13 mouse cellular contexts compared by ENCODE assay signal in genomic region chr13:37760013-37760342, GRCm38 (mm10). TPM values are rescaled to one million over a fixed set of nuclear protein-coding genes. Genes with fewer than 3 reads are reported as not detected.
DNase-seq lines count a peak whose midpoint lies in the region; ATAC-seq lines count a peak whose summit lies in the region.
"Had no signal": no experiment of that assay in that cellular context is flagged by ENCODE, and none has a peak within 500 bp of the region (broad histone marks: within the 10 kb centered on the region; RNA-seq: fewer than 3 reads in every experiment).

No protein-coding gene starts in this region.

- peak; percentile 87 for ATAC-seq in liver, embryonic 12.5 days

- 0% methylated on average over 3 of the region's 3 CpGs for WGBS in liver, embryonic 12.5 days (ENCODE audit: insufficient replicate concordance)

- H3K4me1 ChIP-seq in liver, embryonic 12.5 days, result peaks cover 51% of the 10 kb centered on the region

- no peaks in the 10 kb centered on the region for H3K36me3 ChIP-seq in liver, embryonic 12.5 days

- H3K9me3 ChIP-seq in liver, embryonic 12.5 days (replicated peaks), result no peaks in the 10 kb centered on the region

- peak overlapping the region; percentile 54 for H3K4me2 ChIP-seq in liver, embryonic 12.5 days
- H3K4me2 ChIP-seq: hindbrain, embryonic 14.5 days had no signal

- no peak overlapping the region for H3K4me3 ChIP-seq in liver, embryonic 12.5 days

- intact Hi-C loops in gastrocnemius, postnatal 36 days (cut with DNase I), result no loop called here

- H3K9ac ChIP-seq in liver, embryonic 12.5 days, result no peak overlapping the region
- H3K9ac ChIP-seq: hindbrain, embryonic 14.5 days had no signal

- peak; percentile 13 to 32 for DNase-seq in spleen, postnatal 36 days (ENCODE audit: low spot score in 2 of 2)
- DNase-seq in spleen, adult 18-20 months, result no peak
- peak; percentile 23 for DNase-seq in c-Kit-positive CD71-negative TER-119-negative erythroid progenitor cells, embryonic 14.5 days (ENCODE audit: low read depth)
- no peak for DNase-seq in kidney, postnatal 4 days
- no peak for DNase-seq in gastrocnemius, postnatal 25 days
- no peak for DNase-seq in gastrocnemius, postnatal 36 days
- DNase-seq: adrenal gland, adult 2 months; cerebellum, adult 9-10 months; midbrain, embryonic 14.5 days; right cerebral cortex, postnatal 14 days had no signal

- H3K27me3 ChIP-seq in liver, embryonic 12.5 days (replicated peaks), result no peaks in the 10 kb centered on the region

- H3K27ac ChIP-seq in liver, embryonic 12.5 days, result peak overlapping the region; percentile 75
- H3K27ac ChIP-seq: hindbrain, embryonic 14.5 days; kidney, postnatal 0 days had no signal

RNA-seq across cellular contexts. Expression of gene Rreb1, which starts 18.2 kb away (rescaled TPM):
- 8.8 and 10.2 TPM in 2 replicates for polyA plus RNA-seq in liver, embryonic 12.5 days (2016; fragmentation: Nextera tagmentation; extraction: Ambion mirVana)
- 10 to 100 TPM; 23.5 to 24.0 TPM for total RNA-seq in gastrocnemius, postnatal 25 days (2021)
- 10 to 100 TPM; 16.1 to 22.5 TPM for total RNA-seq in gastrocnemius, postnatal 36 days (2021)

Comparison
In these comparisons a context has a peak if more than half of its experiments do, and no peak if none do; other contexts are left out.
1. DNase-seq: peak in spleen, postnatal 36 days (2 of 2) and c-Kit-positive CD71-negative TER-119-negative erythroid progenitor cells, embryonic 14.5 days (single experiment); none in spleen, adult 18-20 months (0 of 2), kidney, postnatal 4 days (0 of 2), gastrocnemius, postnatal 25 days (single experiment) and gastrocnemius, postnatal 36 days (0 of 2).